Mouse (Mus musculus): ENCODE results near the gene Zkscan1. TPM values are rescaled to one million over a fixed set of nuclear protein-coding genes. Genes with fewer than 3 reads are reported as not detected.

The Zkscan1 gene
- polyA plus RNA-seq, 1 experiment from 2014 or later, result 23.1 TPM

GRCm38 (mm10) chr5:138137257-138137656, 52.4 kb downstream of the Zkscan1 start:
- WGBS, result 93% methylated on average over 4 of the region's 4 CpGs
- H3K27ac ChIP-seq (replicated peaks), result no peak overlapping the region
- no peaks in the 10 kb centered on the region for H3K9me3 ChIP-seq (replicated peaks)
- H3K27me3 ChIP-seq (ENCODE audit: low read depth, poor library complexity, severe bottlenecking), result no peaks in the 10 kb centered on the region
- no peak for DNase-seq (ENCODE audit: low spot score)
- H3K36me3 ChIP-seq, result peaks cover 62% of the 10 kb centered on the region
- no peaks in the 10 kb centered on the region for H3K4me1 ChIP-seq
- no peak overlapping the region for H3K4me3 ChIP-seq

GRCm38 (mm10) chr5:138137935-138138549, 53.2 kb downstream of the Zkscan1 start:
- 62% methylated on average over 8 of the region's 8 CpGs for WGBS
- DNase-seq (ENCODE audit: low spot score), result no peak

GRCm38 (mm10) chr5:138138585-138138984, 53.7 kb downstream of the Zkscan1 start:
- H3K27ac ChIP-seq (replicated peaks), result no peak overlapping the region
- WGBS, result 83% methylated on average over 4 of the region's 4 CpGs
- H3K4me3 ChIP-seq, result no peak overlapping the region
- no peak for DNase-seq (ENCODE audit: low spot score)
- H3K9me3 ChIP-seq (replicated peaks), result no peaks in the 10 kb centered on the region
- no peaks in the 10 kb centered on the region for H3K27me3 ChIP-seq (ENCODE audit: low read depth, poor library complexity, severe bottlenecking)
- peaks cover 60% of the 10 kb centered on the region for H3K36me3 ChIP-seq
- H3K4me1 ChIP-seq, result no peaks in the 10 kb centered on the region

More at GRCm38 (mm10) chr5:138137935-138138549, 53.2 kb downstream of the Zkscan1 start:
- H3K4me3 ChIP-seq, result no peak overlapping the region
- no peak overlapping the region for H3K27ac ChIP-seq (replicated peaks)
- no peaks in the 10 kb centered on the region for H3K4me1 ChIP-seq
- no peaks in the 10 kb centered on the region for H3K9me3 ChIP-seq (replicated peaks)
- peaks cover 60% of the 10 kb centered on the region for H3K36me3 ChIP-seq
- no peaks in the 10 kb centered on the region for H3K27me3 ChIP-seq (ENCODE audit: low read depth, poor library complexity, severe bottlenecking)

GRCm38 (mm10) chr5:138154390-138154789, 69.5 kb downstream of the Zkscan1 start:
- no peaks in the 10 kb centered on the region for H3K27me3 ChIP-seq (ENCODE audit: low read depth, poor library complexity, severe bottlenecking)
- H3K27ac ChIP-seq (replicated peaks), result peak overlapping the region; percentile 98
- H3K9me3 ChIP-seq (replicated peaks), result no peaks in the 10 kb centered on the region
- H3K4me3 ChIP-seq, result peak overlapping the region; percentile 88
- no peak for DNase-seq (ENCODE audit: low spot score)
- WGBS, result 88% methylated on average over 3 of the region's 3 CpGs
- H3K36me3 ChIP-seq, result peaks cover 38% of the 10 kb centered on the region
- H3K4me1 ChIP-seq, result peaks cover 13% of the 10 kb centered on the region

- under 1% methylated on average over 31 of the region's 31 CpGs for WGBS
- peak within 1 kb of the TSS; percentile 88 for H3K4me3 ChIP-seq
- peaks cover 33% of the 10 kb centered on the region for H3K36me3 ChIP-seq
- H3K4me1 ChIP-seq, result peaks cover 17% of the 10 kb centered on the region
- peak; percentile 89 for DNase-seq (ENCODE audit: low spot score)
- H3K9me3 ChIP-seq (replicated peaks), result no peaks in the 10 kb centered on the region
- peak within 1 kb of the TSS; percentile 98 for H3K27ac ChIP-seq (replicated peaks)
- no peaks in the 10 kb centered on the region for H3K27me3 ChIP-seq (ENCODE audit: low read depth, poor library complexity, severe bottlenecking)
Observed at GRCm38 (mm10) chr5:138155443-138155976, 70.6 kb downstream of the Zkscan1 start, which contains the start of gene Zfp113. Gene Zfp113 (minus strand): TSS chr5:138155744.

Other genes starting within 250 kb of the Zkscan1 start
- 0.19 and 1.1 TPM in 2 replicates for gene Pilra, start 248.8 kb upstream of the Zkscan1 start, polyA plus RNA-seq (2016; fragmentation: Nextera tagmentation; extraction: Ambion mirVana)
- not detected in 2 replicates for gene Pilrb1, start 227.0 kb upstream of the Zkscan1 start, polyA plus RNA-seq (2016; fragmentation: Nextera tagmentation; extraction: Ambion mirVana)
- not detected in 2 replicates for gene Pilrb2, start 213.3 kb upstream of the Zkscan1 start, polyA plus RNA-seq (2016; fragmentation: Nextera tagmentation; extraction: Ambion mirVana)
- gene Cyp3a13, start 163.5 kb upstream of the Zkscan1 start, polyA plus RNA-seq (2016; fragmentation: Nextera tagmentation; extraction: Ambion mirVana), result not detected in 2 replicates
- 0.02 and 0.05 TPM in 2 replicates for gene Gjc3, start 122.0 kb upstream of the Zkscan1 start, polyA plus RNA-seq (2016; fragmentation: Nextera tagmentation; extraction: Ambion mirVana)
- gene Azgp1, start 103.6 kb upstream of the Zkscan1 start, polyA plus RNA-seq (2016; fragmentation: Nextera tagmentation; extraction: Ambion mirVana), result not detected in 2 replicates
- not detected in 2 replicates for gene Smok3a, start 63.8 kb upstream of the Zkscan1 start, polyA plus RNA-seq (2016; fragmentation: Nextera tagmentation; extraction: Ambion mirVana)
- gene Smok3b, start 63.7 kb upstream of the Zkscan1 start, polyA plus RNA-seq (2016; fragmentation: Nextera tagmentation; extraction: Ambion mirVana), result not detected in 2 replicates
- not detected in 2 replicates for gene Smok3c, start 31.9 kb upstream of the Zkscan1 start, polyA plus RNA-seq (2016; fragmentation: Nextera tagmentation; extraction: Ambion mirVana)
- gene Zscan21, start 31.8 kb downstream of the Zkscan1 start, polyA plus RNA-seq (2016; fragmentation: Nextera tagmentation; extraction: Ambion mirVana), result 105 and 114 TPM in 2 replicates
- 42.6 and 46.7 TPM in 2 replicates for gene Zfp113, start 70.7 kb downstream of the Zkscan1 start, polyA plus RNA-seq (2016; fragmentation: Nextera tagmentation; extraction: Ambion mirVana)
- gene Cops6, start 76.0 kb downstream of the Zkscan1 start, polyA plus RNA-seq (2016; fragmentation: Nextera tagmentation; extraction: Ambion mirVana), result 369 and 387 TPM in 2 replicates
- gene Ap4m1, start 86.9 kb downstream of the Zkscan1 start, polyA plus RNA-seq (2016; fragmentation: Nextera tagmentation; extraction: Ambion mirVana), result 27.8 and 28.5 TPM in 2 replicates
- 376 and 423 TPM in 2 replicates for gene Mcm7, start 87.3 kb downstream of the Zkscan1 start, polyA plus RNA-seq (2016; fragmentation: Nextera tagmentation; extraction: Ambion mirVana)
- gene Taf6, start 102.4 kb downstream of the Zkscan1 start, polyA plus RNA-seq (2016; fragmentation: Nextera tagmentation; extraction: Ambion mirVana), result 138 and 146 TPM in 2 replicates
- 54.4 and 58.2 TPM in 2 replicates for gene Cnpy4, start 102.4 kb downstream of the Zkscan1 start, polyA plus RNA-seq (2016; fragmentation: Nextera tagmentation; extraction: Ambion mirVana)
- gene Mblac1, start 109.2 kb downstream of the Zkscan1 start, polyA plus RNA-seq (2016; fragmentation: Nextera tagmentation; extraction: Ambion mirVana), result 10.3 and 10.5 TPM in 2 replicates
- gene Nxpe5, start 140.8 kb downstream of the Zkscan1 start, polyA plus RNA-seq (2016; fragmentation: Nextera tagmentation; extraction: Ambion mirVana), result not detected in 2 replicates
- 47.9 and 48.5 TPM in 2 replicates for gene Lamtor4, start 170.4 kb downstream of the Zkscan1 start, polyA plus RNA-seq (2016; fragmentation: Nextera tagmentation; extraction: Ambion mirVana)
- gene BC037034, start 178.9 kb downstream of the Zkscan1 start, polyA plus RNA-seq (2016; fragmentation: Nextera tagmentation; extraction: Ambion mirVana), result 6.9 and 7.3 TPM in 2 replicates
- 7.1 and 7.3 TPM in 2 replicates for gene Gal3st4, start 187.8 kb downstream of the Zkscan1 start, polyA plus RNA-seq (2016; fragmentation: Nextera tagmentation; extraction: Ambion mirVana)
- 0.10 TPM in 2 replicates for gene Gm43720, start 194.9 kb downstream of the Zkscan1 start, polyA plus RNA-seq (2016; fragmentation: Nextera tagmentation; extraction: Ambion mirVana)
- 42.9 and 68.5 TPM in 2 replicates for gene Gpc2, start 194.9 kb downstream of the Zkscan1 start, polyA plus RNA-seq (2016; fragmentation: Nextera tagmentation; extraction: Ambion mirVana)
- gene Stag3, start 195.2 kb downstream of the Zkscan1 start, polyA plus RNA-seq (2016; fragmentation: Nextera tagmentation; extraction: Ambion mirVana), result 2.5 and 4.4 TPM in 2 replicates

Data from midbrain, embryonic 10.5 days (tissue).